Mouse (Mus musculus): Measurements from ENCODE around the gene Adcy3.
A peak's percentile ranks its signal among the peaks of the same experiment; 100 is the strongest.

Gene Adcy3

DNA sequence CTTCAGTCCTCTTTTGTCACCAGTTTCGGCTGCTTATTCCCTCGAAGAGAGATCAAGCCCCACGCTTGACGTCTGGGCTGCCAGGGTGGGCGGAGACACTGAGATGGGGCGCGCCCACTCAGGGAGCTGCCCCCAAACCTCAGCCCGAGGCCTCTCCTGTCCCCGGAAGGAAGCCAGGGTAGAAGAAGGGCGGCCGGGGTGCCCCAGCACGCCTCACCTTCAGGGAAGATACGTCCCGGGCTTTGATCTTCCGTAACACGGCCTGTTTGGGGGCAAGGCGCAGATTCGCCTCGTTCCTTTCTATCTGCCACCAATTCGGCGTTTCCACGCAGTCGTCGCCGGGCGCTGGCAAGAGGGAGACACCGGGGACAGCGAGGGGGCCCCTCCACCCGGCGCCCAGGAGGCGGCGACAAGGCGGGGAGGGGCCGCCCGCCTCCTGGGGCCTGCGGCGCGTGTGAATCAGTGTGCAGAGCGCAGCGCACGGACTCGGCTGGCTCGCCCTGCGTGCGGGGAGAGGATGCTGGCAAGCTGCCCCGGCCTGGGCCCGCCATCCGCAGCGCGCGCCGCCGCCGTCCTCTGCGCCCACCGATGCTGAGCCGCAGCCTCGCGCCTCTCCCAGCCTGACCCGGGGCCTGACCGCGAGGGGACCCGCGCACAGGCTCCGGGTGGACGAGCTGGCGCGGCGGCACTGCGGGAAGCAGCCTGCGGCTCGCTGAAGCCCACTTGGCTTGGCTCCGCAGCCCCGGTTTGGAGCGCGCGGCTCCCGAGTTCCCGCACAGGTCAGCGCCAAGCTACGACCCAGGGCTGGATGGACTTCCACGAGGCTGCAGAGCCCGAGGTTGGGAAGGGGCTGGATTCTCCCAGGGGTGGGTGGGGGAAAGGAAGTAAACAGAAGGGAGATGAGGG, at the start of gene Adcy3:
TSS of gene Adcy3 (plus strand) at position 163 of the 906 bp plus-strand sequence.
- DNase-seq (ENCODE audit: low read depth) = no peak

- no peak for DNase-seq (ENCODE audit: low read depth)
Measured at GRCm38 (mm10) chr12:4083441-4083840, 49.5 kb upstream of the Adcy3 start.

- DNase-seq (ENCODE audit: low read depth) = peak; percentile 21
Measured at GRCm38 (mm10) chr12:4107383-4107782, 25.5 kb upstream of the Adcy3 start.

GRCm38 (mm10) chr12:4116132-4116531, 16.8 kb upstream of the Adcy3 start:
- no peak for DNase-seq (ENCODE audit: low read depth)

DNA sequence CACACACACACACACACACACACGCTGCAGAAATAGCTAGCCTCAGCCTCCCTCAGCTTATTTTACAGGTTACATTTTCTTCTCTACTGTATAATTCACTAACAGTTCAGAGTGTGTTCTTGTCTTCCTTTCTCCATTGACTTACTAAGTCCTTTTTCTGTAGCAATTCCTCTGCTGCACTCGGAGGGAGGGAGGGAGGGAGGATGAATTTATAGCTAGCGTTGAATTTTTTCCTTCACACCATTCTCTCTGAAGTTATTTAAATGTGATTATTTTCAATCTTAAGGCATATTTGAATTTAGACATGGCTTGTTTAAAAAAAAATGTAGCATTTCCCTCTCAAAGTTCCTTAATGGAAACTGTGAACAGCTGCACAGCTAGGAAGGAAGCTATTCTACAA, 15.8 kb upstream of the Adcy3 start:
- no peak for DNase-seq (ENCODE audit: low read depth)

GRCm38 (mm10) chr12:4117579-4117978, 15.3 kb upstream of the Adcy3 start:
- DNase-seq (ENCODE audit: low read depth) = no peak

- no peak for DNase-seq (ENCODE audit: low read depth)
Measured at GRCm38 (mm10) chr12:4127346-4127745, 5.6 kb upstream of the Adcy3 start.

GRCm38 (mm10) chr12:4133847-4134212, 927 bp downstream of the Adcy3 start:
- no peak for DNase-seq (ENCODE audit: low read depth)

DNA sequence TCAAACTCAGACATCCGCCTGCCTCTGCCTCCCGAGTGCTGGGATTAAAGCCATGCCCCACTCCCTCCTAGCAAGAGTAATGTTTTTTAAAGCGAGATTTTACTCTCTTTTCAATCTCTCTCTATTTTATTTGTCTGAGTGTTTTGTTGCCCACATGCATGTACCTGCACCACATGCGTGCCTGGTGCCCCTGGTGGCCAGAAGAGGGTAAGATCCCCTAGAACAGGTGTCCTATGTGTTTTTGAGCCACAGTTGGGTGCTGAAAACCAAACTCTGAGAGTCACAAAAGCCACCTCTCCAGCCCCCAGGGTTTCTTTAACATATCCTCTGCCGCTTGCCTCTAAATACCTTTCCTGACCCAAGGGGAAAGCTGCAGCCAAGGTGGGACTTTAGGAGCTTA, 10.3 kb downstream of the Adcy3 start:
- DNase-seq (ENCODE audit: low read depth) = no peak

DNA sequence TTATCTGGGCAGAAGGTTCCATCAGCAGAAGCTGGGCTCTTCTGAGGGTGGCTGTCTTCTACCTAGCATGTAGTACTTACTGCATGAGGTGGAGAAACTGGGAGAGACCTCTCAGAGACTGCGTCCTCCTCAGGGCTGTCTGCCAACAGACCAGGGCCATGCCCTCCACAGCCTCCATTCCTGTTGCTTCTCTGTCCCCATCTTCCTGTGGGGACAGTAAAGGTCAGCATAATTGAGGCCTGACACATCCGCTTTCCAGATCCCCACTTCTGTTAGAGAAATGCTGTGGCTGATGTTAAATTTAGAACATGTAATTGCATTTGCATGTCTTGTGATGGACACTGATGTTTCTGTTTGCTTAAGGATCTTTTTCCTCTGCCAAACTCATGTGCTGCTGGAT, 18.0 kb downstream of the Adcy3 start:
- no peak for DNase-seq (ENCODE audit: low read depth)

GRCm38 (mm10) chr12:4151969-4152368, 19.1 kb downstream of the Adcy3 start:
- no peak for DNase-seq (ENCODE audit: low read depth)

DNA sequence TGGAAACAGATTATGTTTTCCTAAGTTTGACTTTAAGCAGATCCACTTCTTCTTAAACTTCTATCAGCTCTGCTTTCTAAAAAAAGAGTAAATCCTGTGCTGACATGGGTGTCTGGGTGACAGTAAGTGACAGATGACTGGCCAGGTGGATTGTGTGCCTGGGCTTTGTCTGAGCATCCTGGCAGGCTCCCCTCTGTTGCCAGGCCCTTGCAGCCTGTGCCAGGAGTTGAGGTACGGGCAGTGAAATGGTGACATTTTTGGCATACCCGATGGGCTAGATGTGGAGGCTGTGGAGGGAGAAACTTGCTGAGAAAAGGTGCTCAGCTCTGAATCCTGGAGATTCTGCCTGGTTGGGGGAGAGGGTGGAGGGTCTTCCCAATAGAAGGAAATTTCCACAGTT, 24.6 kb downstream of the Adcy3 start:
- DNase-seq (ENCODE audit: low read depth) = no peak

DNA sequence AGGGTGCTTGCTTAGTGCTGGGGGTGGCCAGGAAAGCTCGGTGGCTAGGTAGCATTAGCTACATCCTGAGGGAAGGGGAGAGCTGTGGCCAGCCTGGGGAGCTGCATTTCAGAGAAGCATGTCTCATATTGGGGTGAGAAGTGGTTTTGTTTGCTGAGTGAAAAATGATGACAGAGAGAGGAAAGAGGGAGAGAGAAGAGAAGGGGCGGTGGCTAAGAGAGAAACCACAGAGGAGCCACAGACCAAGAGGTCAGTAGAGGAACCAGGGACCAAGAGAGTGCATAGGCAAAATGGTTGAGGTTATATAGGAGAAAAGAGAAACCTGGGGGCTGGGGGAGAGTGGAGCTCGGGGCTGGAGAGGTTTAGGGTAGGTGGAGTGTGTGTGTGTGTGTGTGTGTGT, 25.3 kb downstream of the Adcy3 start:
- DNase-seq (ENCODE audit: low read depth) = no peak

GRCm38 (mm10) chr12:4158868-4159632, 26.1 kb downstream of the Adcy3 start:
- DNase-seq (ENCODE audit: low read depth) = no peak

DNA sequence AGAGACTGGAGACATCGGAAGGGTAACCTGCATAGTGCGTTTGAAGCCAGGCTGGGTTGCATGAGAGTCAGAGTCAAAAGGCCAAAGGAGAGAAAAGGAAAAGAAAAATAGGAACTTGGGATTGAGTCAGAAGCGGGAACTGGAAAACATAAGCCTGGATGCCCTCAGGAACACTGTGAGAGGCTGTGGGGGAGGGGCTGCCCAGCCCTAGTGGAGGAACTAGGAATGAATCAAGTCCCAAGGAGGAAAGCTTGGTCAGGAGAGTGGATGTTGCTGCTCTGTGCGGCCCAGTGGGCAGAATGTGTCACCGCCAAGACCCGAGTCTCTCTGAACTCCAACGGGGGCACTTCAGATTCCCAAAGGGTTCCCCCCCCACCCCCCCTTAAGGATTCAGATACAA, 27.4 kb downstream of the Adcy3 start:
- DNase-seq (ENCODE audit: low read depth) = no peak

DNA sequence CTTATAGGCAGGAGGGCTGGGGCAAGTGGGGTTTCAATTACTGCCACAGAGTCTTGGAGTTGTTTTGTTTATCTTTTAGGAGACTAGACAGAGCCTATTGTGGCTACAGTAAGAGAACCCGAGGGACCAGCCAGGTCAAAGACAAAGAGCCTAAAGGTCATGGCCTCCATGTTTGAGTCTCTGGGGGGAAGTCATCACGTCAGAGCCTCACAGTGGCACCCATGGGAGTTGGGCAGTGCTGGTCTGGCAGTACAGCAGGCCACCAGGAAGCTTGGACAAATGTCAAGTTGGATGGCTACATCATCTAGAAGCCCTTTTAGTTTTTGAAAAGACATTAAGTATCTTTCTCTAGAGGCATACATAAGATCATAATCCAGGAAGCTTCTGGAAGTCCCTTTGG, 30.0 kb downstream of the Adcy3 start:
- DNase-seq (ENCODE audit: low read depth) = no peak

DNA sequence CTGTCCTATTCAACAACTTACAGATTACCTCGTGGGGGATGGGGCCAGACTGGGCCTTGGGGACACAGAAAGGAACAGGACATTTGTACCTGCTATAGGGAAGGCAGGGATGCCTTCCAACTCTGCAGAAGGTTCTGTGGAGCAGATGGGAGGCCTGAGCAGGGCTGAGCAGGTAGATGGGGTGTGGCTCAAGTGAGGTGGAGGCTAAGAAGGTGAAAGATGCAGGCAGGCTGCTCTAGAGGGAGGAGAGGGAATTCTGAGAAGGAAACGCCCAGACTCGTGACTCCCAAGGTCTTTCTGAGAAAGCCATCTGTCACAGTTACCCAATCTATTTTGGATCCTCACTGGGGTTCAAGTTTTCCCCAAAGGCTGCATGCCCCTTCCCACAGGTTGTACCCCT, 34.1 kb downstream of the Adcy3 start:
- DNase-seq (ENCODE audit: low read depth) = no peak

DNA sequence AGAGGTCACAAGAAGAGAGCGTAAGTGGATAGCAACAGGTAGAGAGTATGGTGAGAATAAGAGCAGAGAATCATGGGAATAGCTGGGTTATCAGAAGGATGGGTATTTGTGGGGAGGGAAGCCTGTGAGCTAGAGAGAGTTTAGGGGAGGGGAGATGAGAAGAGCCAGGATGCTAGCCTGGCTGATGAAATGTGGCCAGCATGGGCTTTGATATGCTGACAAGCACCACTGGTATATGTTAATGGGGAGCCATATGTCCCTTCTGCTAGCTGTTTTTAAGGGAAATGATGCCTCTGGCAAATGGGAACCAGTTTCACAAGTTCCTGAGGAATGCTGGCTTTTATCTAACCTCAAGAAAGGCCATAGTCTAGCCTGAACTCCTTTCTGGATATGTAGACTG, 36.2 kb downstream of the Adcy3 start:
- DNase-seq (ENCODE audit: low read depth) = no peak

GRCm38 (mm10) chr12:4169622-4170021, 36.7 kb downstream of the Adcy3 start:
- no peak for DNase-seq (ENCODE audit: low read depth)

GRCm38 (mm10) chr12:4173108-4173790, 40.3 kb downstream of the Adcy3 start:
- no peak for DNase-seq (ENCODE audit: low read depth)

DNA sequence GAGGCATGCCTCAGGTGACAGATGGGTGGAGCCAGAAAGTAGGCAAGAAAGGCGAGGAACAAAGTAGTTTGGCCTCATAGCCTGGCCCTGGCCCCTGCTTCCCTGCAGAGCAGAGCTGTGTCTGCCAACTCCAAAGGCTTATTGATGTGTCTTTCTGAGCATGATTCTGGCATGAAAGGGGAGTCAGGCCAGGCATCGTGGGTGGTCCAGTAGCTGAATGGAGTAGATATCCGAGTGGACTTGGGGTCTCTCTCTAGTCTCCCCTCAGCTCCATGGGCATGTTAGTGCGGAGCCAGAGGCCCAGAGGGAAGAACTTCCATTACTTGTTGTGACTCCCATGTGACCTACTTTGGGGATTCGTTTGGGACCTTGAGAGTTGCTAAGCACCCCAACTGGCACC, 45.9 kb downstream of the Adcy3 start:
- DNase-seq (ENCODE audit: low read depth) = no peak

- no peak for DNase-seq (ENCODE audit: low read depth)
Measured at GRCm38 (mm10) chr12:4179671-4180233, 46.8 kb downstream of the Adcy3 start.

Data from fibroblast of lung, adult 2 months (primary cell).